Mouse (Mus musculus): Measurements from ENCODE around the gene Hpgds.

Hpgds gene

GRCm38 (mm10) chr6:65144621-65145205, at the start of gene Hpgds:
TSS of gene Hpgds (minus strand) at chr6:65144908.
- peak; percentile 14 to 34 for DNase-seq (ENCODE audit: low spot score in 2 of 2)

- peak in 1 of 2 experiments; percentile 37 for DNase-seq (ENCODE audit: low spot score in 2 of 2)
Observed at GRCm38 (mm10) chr6:65164977-65165376, 20.3 kb upstream of the Hpgds start.

GRCm38 (mm10) chr6:65164137-65164536, 19.4 kb upstream of the Hpgds start:
- peak; percentile 7 to 27 for DNase-seq (ENCODE audit: low spot score in 2 of 2)

GRCm38 (mm10) chr6:65159381-65159942, 14.8 kb upstream of the Hpgds start:
- DNase-seq (ENCODE audit: low spot score in 2 of 2): no peak

GRCm38 (mm10) chr6:65157042-65157441, 12.3 kb upstream of the Hpgds start:
- DNase-seq (ENCODE audit: low spot score in 2 of 2): no peak

GRCm38 (mm10) chr6:65153570-65153969, 8.9 kb upstream of the Hpgds start:
- DNase-seq (ENCODE audit: low spot score in 2 of 2): no peak

GRCm38 (mm10) chr6:65150703-65151102, 6.0 kb upstream of the Hpgds start:
- DNase-seq (ENCODE audit: low spot score in 2 of 2): no peak

GRCm38 (mm10) chr6:65146363-65146762, 1.7 kb upstream of the Hpgds start:
- no peak for DNase-seq (ENCODE audit: low spot score in 2 of 2)

GRCm38 (mm10) chr6:65142316-65142715, 2.4 kb downstream of the Hpgds start:
- DNase-seq (ENCODE audit: low spot score in 2 of 2): no peak

GRCm38 (mm10) chr6:65140750-65141243, 3.9 kb downstream of the Hpgds start:
- no peak for DNase-seq (ENCODE audit: low spot score in 2 of 2)

- DNase-seq (ENCODE audit: low spot score in 2 of 2): no peak
Observed at GRCm38 (mm10) chr6:65140082-65140749, 4.5 kb downstream of the Hpgds start.

GRCm38 (mm10) chr6:65138243-65138642, 6.5 kb downstream of the Hpgds start:
- no peak for DNase-seq (ENCODE audit: low spot score in 2 of 2)

GRCm38 (mm10) chr6:65137802-65138201, 6.9 kb downstream of the Hpgds start:
- peak in 1 of 2 experiments; percentile 11 for DNase-seq (ENCODE audit: low spot score in 2 of 2)

- no peak for DNase-seq (ENCODE audit: low spot score in 2 of 2)
Observed at GRCm38 (mm10) chr6:65132376-65132775, 12.3 kb downstream of the Hpgds start.

GRCm38 (mm10) chr6:65126074-65126726, 18.5 kb downstream of the Hpgds start:
- DNase-seq (ENCODE audit: low spot score in 2 of 2): no peak

GRCm38 (mm10) chr6:65117540-65117939, 27.2 kb downstream of the Hpgds start:
- DNase-seq (ENCODE audit: low spot score in 2 of 2): no peak

GRCm38 (mm10) chr6:65114902-65115301, 29.8 kb downstream of the Hpgds start:
- peak in 1 of 2 experiments; percentile 21 for DNase-seq (ENCODE audit: low spot score in 2 of 2)

GRCm38 (mm10) chr6:65079139-65079538, 65.6 kb downstream of the Hpgds start:
- no peak for DNase-seq (ENCODE audit: low spot score in 2 of 2)

- DNase-seq (ENCODE audit: low spot score in 2 of 2): no peak
Observed at GRCm38 (mm10) chr6:65075201-65075600, 69.5 kb downstream of the Hpgds start.

Data from heart, adult 9 months (tissue).